Mouse (Mus musculus): ENCODE measurements around the gene Raly.

Gene Raly

GRCm38 (mm10) chr2:154790656-154791483 lies at the start of gene Raly, which contains the start of gene a:
Gene Raly (plus strand): TSS chr2:154791096.
Gene a (plus strand): TSS chr2:154791402.
- peak; percentile 96 for DNase-seq

- DNase-seq: no peak
Observed at GRCm38 (mm10) chr2:154742911-154743819, 47.7 kb upstream of the Raly start.

DNA sequence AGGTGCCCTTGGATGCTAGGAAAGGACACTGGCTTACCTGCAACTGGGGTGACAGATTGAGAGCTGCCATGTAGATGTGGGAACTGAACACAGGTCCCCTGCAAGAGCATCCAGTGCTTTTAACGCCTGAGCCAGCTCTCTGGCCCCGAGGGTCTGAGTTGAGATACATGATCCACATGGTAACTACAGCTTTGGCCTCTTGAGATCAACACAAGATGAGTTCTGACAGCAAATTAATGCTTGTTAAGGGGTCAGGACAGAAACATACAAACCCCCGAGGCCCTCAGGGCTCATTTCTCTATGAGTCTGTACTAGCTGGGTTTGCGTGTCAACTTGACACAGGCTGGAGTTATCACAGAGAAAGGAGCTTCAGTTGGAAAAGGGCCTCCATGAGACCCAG lies 47.0 kb upstream of the Raly start:
- no peak for DNase-seq

DNA sequence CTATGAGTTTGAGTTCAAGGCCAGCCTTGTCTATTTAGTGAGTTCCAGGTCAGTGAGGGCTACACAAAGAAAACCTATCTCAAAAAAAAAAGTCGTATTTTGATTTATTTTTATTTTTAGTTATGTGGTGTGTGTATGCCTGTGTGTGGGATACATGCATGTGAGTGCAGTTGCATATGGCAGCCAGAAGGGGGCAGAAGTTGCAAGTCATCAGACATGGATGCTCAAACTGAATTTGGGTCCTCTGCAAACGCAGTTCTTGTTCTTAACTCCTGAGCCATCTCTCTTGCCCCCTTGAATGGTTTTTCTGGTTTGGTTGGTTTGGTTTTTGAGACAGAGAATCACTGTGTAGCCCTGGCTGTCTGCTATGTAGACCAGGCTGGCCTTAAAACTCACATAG lies 42.5 kb upstream of the Raly start:
- no peak for DNase-seq

GRCm38 (mm10) chr2:154749046-154750036 lies 41.6 kb upstream of the Raly start:
- no peak for DNase-seq

DNA sequence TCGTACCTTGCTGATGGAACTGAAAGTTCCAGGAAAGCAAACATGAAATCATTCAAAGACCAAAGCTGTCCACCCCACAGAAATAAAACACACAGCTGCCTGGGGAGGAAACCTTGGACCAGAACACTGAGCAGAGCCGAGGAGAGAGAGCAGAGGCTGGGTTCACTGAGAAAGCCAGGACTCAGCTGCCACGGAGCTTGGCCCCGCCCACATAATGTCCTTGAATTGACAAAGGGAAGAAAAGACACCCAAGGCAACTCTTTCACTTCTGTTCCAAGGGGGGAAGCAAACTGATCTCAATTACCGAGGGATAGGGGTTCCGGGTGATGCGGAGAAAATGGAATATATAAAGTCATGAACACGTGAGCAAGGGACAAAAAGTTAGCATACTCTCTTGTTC lies 39.0 kb upstream of the Raly start:
- no peak for DNase-seq

DNA sequence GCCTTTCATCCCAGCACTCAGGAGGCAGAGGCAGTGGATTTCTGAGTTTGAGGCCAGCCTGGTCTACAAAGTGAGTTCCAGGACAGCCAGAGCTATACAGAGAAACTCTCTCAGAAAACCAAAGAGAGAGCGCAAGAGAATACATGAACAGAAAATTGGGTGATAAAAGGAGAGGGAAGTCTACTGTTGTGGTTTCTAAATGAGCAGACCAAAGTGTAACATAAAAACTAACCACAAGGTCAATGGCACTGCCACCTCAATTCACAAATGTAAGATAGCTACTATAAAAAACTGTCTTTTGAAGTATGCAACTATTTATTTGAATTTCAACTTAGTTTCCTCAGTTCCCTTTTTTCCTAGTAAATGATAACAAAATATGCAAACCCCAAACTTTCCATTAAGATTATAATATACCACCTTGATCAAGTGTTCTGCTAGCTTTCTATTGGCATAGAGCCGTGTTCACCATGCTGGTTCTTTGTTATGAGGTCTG lies 36.8 kb upstream of the Raly start:
- DNase-seq: no peak

DNA sequence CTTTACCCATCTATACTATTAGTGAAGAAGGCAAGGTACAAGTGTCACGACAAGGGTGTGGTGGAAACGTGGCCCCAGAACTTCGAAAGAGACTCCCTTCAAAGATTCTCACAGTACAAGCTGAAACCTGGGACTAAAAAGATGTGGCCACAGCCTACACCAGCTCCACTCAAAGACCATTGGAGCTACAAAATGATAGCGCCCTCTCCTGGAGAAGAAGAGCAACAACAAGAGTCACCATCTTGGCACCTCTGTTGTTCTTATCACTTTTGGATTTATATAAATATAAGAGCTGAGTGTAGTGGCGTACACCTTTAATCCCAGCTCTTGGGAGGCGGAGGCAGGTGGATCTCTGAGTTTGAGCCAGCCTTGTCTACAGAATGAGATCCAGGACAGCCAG lies 35.1 kb upstream of the Raly start:
- no peak for DNase-seq

- no peak for DNase-seq
Observed at GRCm38 (mm10) chr2:154757691-154758090, 33.2 kb upstream of the Raly start.

- DNase-seq: no peak
Observed at GRCm38 (mm10) chr2:154758454-154758853, 32.4 kb upstream of the Raly start.

GRCm38 (mm10) chr2:154763226-154763625 lies 27.7 kb upstream of the Raly start:
- DNase-seq: no peak

GRCm38 (mm10) chr2:154764828-154765497 lies 25.9 kb upstream of the Raly start:
- no peak for DNase-seq

DNA sequence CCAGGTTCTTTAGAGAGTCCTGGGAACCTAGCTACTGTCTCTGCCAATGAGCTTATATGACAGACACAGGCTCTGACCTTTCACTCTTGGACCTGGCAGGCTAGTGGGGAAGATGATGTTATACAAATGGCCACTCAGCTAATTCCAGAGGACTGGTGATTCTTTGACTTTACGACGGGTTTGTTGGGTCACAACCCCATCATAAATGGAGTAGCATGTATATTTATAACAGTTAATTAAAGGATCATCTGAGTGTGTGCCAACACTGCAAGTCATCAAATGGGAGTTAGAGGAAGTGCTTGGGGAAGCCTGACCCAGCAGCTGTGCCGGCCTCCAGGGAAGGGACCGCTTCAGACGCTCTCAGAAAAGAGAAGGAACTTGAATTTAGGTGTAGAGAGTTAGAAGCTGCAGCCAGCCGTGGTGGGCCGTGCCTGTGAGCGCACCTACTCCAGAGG lies 25.3 kb upstream of the Raly start:
- no peak for DNase-seq

DNA sequence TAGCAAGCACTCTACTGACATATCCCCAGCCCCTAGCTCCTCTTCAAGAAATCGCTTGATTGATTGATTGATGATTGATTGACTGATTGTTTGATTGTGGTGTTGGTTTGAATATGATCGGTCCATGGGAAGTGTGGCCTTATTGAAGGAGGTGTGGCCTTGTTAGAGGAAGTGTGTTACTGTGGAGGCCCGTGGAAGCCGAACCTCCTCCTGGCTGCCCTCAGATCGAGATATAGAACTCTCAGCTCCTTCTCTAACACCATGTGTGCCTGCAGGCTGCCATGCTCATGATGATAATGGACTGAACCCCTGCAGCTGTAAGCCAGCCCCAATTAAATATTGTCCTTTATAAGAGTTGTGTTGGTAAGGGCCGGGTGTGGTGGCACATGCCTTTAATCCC lies 23.8 kb upstream of the Raly start:
- no peak for DNase-seq

DNA sequence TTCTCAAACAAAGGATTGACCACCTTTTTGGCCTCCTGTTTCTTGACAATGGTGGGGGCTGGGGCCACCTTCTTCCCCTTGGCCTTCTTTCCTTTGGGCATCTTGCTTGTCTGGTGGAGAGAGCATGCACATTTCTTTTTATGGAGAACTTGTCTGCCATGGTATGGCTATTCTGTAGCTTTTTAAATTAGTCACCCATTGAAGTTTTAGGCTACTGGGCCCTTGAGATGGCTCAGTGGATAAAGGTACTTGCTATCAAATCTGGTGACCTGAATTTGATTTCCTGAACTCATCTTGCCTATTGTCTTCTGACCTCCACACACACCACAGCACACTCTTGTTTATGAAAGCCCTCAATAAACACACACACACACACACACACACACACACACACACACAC lies 21.0 kb upstream of the Raly start, which contains the start of gene Gm14214:
TSS of gene Gm14214 (minus strand) at position 101 of the 400 bp plus-strand sequence.
- no peak for DNase-seq

DNA sequence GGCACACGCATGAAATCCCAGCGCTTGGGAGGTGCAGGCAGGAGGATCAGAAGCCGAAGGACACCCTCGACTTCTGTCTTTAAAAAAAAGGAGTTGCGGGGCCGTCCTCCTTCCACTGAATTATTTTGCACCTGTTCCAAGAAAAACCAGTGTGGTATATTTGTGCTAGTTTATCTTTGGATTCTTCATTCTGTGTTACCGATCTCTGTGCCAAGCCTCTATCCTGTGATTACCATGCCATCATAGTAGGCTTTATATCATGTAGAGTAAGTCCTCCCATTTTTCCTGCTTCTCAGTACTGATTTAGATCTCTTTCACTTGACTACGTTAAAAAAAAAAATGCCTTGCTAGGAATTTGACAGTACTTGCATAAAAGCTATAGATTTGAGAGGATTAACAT lies 19.3 kb upstream of the Raly start:
- no peak for DNase-seq

DNA sequence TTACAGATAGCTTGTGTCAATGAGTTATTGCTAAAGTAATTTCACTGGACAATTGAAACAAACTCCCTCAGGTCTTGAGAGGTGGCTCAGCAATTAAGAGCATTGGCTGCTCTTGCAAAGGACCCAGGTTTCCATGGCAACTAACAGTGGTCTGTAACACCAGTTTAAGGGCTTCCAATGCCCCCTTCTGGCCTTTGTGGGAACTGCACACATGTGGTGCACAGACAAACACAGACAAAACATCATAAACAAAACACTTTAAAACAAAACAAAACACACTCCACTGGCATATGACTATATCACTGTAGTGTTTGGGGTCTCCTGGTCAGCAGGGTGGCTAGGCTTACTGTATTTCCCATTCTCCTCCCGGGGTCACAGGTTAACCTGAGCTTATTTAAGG lies 16.9 kb upstream of the Raly start:
- no peak for DNase-seq

DNA sequence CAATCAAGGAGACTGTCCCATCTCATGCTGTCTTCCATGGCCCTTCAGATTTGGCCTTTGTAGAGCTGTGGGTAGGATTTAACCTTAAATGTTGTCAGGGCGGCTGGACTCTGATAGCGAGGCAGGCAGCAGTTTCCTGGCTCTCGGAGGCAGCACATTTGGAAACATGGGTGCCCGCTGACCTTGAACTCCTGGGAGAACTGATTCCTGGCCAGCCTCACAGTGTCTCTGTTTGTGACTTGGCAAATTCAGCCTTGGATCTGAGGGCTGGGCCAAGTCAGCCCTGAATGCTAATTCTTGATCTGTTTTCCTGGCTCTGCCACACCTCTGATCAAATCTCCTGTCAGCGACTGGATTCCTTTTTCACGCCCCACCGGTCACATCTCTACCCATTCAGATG lies 14.4 kb upstream of the Raly start:
- DNase-seq: no peak

DNA sequence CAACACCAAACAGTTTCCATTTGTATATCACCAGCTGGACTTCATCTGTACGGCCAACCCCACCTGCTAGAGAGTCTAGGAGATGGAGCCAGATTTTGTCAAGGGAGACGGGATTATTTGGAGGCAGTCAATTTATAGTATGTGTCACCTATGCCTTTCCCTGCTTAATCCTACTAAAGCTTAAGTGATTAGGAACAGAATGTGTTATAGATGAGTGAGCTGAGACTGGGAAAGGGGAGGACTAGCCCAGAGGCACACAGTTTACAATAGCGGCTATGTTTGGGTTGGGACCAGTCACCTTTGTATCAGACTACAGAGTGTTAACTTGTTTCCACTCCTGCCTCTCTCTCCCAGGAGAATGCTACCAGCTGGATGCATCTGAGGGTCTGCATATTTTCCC lies 11.2 kb upstream of the Raly start:
- DNase-seq: no peak

DNA sequence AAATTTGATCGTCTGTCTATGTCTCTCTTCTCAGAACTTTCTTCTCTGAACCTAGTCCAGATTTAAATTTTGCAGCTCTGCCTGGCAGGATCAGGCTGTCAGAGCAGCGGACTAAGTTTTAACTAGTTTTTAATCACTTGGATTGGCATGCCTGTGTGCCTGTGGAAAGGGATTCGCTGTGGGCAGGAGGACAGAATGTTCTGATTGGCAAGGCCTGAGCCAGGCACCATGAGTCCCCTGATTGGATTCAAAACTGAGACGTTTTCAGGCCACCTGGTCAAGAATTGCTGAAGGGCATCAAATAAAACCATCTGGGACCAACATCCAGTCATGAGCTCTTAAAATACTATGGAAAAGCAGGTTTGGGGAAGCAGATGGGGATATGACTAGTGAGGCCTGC lies 8.5 kb upstream of the Raly start:
- DNase-seq: no peak

DNA sequence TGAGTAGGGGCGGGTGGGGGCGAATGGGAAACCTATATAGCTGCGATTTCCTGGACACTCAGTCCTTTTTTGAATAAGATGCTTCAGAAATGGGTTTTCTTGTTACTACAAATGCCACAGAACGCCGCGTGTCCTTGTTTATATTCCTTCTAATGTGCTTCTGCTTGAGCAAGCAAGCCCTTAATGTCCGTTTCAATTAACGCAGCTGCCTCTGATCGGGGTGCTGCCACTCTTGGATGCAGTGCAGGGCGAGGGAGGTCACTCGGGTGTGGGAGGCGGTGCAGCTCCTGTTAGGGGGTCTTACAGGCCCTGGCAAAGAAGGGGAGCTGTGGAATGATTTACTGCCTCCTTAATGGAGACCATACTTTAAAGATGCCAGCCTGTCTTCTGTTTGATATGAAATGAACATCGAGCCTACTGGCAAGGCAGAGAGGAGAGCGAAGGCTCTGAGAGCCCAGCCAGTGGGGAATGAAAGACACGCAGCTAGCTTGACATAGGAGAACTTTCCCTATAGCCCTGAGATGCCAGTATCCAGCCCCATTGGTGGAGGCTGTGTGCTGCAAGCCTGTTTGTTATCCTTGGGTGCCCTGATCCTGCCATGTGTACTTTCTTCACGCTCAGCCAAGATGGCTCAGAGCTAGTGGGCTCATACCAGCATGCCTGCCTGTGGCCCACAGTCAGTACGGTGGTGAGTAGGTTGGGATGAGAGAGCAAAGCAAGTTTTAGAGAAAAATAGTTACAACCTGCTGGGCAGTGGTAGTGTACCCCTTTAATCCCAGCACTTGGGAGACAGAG lies 7.8 kb upstream of the Raly start:
- DNase-seq: no peak
